ENCODE assay signal across 8 mouse cellular contexts in genomic region chr11:50589060-50589459, GRCm38 (mm10). TPM values are rescaled to one million over a fixed set of nuclear protein-coding genes. Genes with fewer than 3 reads are reported as not detected.
DNase-seq lines count a peak whose midpoint lies in the region; ATAC-seq and TF ChIP-seq lines count a peak whose summit lies in the region.
"Had no signal": no experiment of that assay in that cellular context is flagged by ENCODE, and none has a peak within 500 bp of the region (broad histone marks: within the 10 kb centered on the region; RNA-seq: fewer than 3 reads in every experiment).

No protein-coding gene starts in this region.

- no peak for TF ChIP-seq POLR2A in kidney, adult 2 months (IDR thresholded peaks at IDR 0.05; ENCODE audit: low read depth, low read length)
- TF ChIP-seq POLR2A in ES-Bruce4 (IDR thresholded peaks at IDR 0.05; ENCODE audit: insufficient read depth, low read length), result no peak

- DNase-seq in kidney, adult 2 months, result peak; percentile 31
- DNase-seq in B cell, adult 2 months, result peak; percentile 65 to 70
- peak; percentile 64 for DNase-seq in embryo, embryonic 10 days (ENCODE audit: low spot score)
- peak; percentile 71 for DNase-seq in lung, postnatal 10 days
- peak; percentile 51 for DNase-seq in thymus, postnatal 0 days (ENCODE audit: low spot score)

- no peaks in the 10 kb centered on the region for H3K4me1 ChIP-seq in kidney, adult 2 months (ENCODE audit: control insufficient read depth, insufficient read depth, low read length)
- H3K4me1 ChIP-seq in kidney, embryonic 14.5 days (ENCODE audit: control insufficient read depth, insufficient read depth, low read length), result no peaks in the 10 kb centered on the region
- H3K4me1 ChIP-seq in ES-Bruce4 (ENCODE audit: control insufficient read depth, insufficient read depth, low read length), result no peaks in the 10 kb centered on the region

- TF ChIP-seq EP300 in ES-Bruce4 (IDR thresholded peaks at IDR 0.05; ENCODE audit: insufficient read depth, low read depth, low read length), result no peak

- no peak overlapping the region for H3K4me3 ChIP-seq in kidney, adult 2 months (ENCODE audit: insufficient read depth, low read depth, low read length)
- no peak overlapping the region for H3K4me3 ChIP-seq in kidney, embryonic 14.5 days (ENCODE audit: low read length)
- no peak overlapping the region for H3K4me3 ChIP-seq in ES-Bruce4 (ENCODE audit: low read depth, low read length)
- H3K4me3 ChIP-seq: embryonic facial prominence, embryonic 15.5 days had no signal

- no peak overlapping the region for H3K4me2 ChIP-seq in kidney, embryonic 14.5 days (replicated peaks; ENCODE audit: low read depth, low read length)
- H3K4me2 ChIP-seq: embryonic facial prominence, embryonic 15.5 days had no signal

- no peaks in the 10 kb centered on the region for H3K9me3 ChIP-seq in kidney, embryonic 14.5 days (ENCODE audit: control insufficient read depth, low read length)
- H3K9me3 ChIP-seq in ES-Bruce4 (replicated peaks; ENCODE audit: control insufficient read depth, insufficient read depth, low read length, poor library complexity, severe bottlenecking), result no peaks in the 10 kb centered on the region
- H3K9me3 ChIP-seq: embryonic facial prominence, embryonic 15.5 days had no signal

- 42% methylated on average over 11 of the region's 11 CpGs for WGBS in kidney, adult 2 months
- 41% methylated on average over 11 of the region's 11 CpGs for WGBS in kidney, embryonic 14.5 days

- H3K27me3 ChIP-seq in kidney, adult 2 months (replicated peaks; ENCODE audit: control insufficient read depth, insufficient read depth, low read length), result no peaks in the 10 kb centered on the region
- no peaks in the 10 kb centered on the region for H3K27me3 ChIP-seq in kidney, embryonic 14.5 days (ENCODE audit: control insufficient read depth, insufficient read depth, low read length)
- no peaks in the 10 kb centered on the region; the same call in 1 of the 2 replicates for H3K27me3 ChIP-seq in ES-Bruce4 (ENCODE audit: control insufficient read depth, insufficient read depth, low read length, poor library complexity, severe bottlenecking)
- H3K27me3 ChIP-seq: embryonic facial prominence, embryonic 15.5 days had no signal

- peak; percentile 64 for TF ChIP-seq CTCF in kidney, adult 2 months (conservative IDR thresholded peaks at IDR 0.05; ENCODE audit: insufficient read depth, insufficient read length, low read depth, low read length)
- TF ChIP-seq CTCF in ES-Bruce4 (IDR thresholded peaks at IDR 0.05; ENCODE audit: low read depth, low read length), result peak; percentile 68

- ATAC-seq in kidney, embryonic 14.5 days (ENCODE audit: low FRiP score, low TSS enrichment), result no peak

- H3K9ac ChIP-seq in kidney, embryonic 14.5 days (ENCODE audit: low read depth, low read length), result no peak overlapping the region
- H3K9ac ChIP-seq in ES-Bruce4 (ENCODE audit: low read depth, poor library complexity, severe bottlenecking), result no peak overlapping the region
- H3K9ac ChIP-seq: embryonic facial prominence, embryonic 15.5 days had no signal

- no peak overlapping the region for H3K27ac ChIP-seq in kidney, adult 2 months (ENCODE audit: insufficient read depth, low read depth, low read length)
- H3K27ac ChIP-seq in kidney, embryonic 14.5 days (ENCODE audit: low read depth, low read length), result no peak overlapping the region
- no peak overlapping the region for H3K27ac ChIP-seq in ES-Bruce4 (ENCODE audit: insufficient read depth, low read length)
- H3K27ac ChIP-seq: embryonic facial prominence, embryonic 15.5 days had no signal

- H3K36me3 ChIP-seq in kidney, adult 2 months (ENCODE audit: control insufficient read depth, insufficient read depth, low read length), result no peaks in the 10 kb centered on the region
- H3K36me3 ChIP-seq in kidney, embryonic 14.5 days (ENCODE audit: control insufficient read depth, insufficient read depth, low read length), result no peaks in the 10 kb centered on the region
- H3K36me3 ChIP-seq in ES-Bruce4 (ENCODE audit: control insufficient read depth, insufficient read depth, low read length, poor library complexity, severe bottlenecking), result no peaks in the 10 kb centered on the region
- H3K36me3 ChIP-seq: embryonic facial prominence, embryonic 15.5 days had no signal

RNA-seq across cellular contexts. Expression of gene Adamts2, which starts 12.8 kb away (rescaled TPM):
- polyA plus RNA-seq in kidney, adult 2 months (2012; rRNA removed), result 4.5 and 7.0 TPM in 2 replicates
- 2.4 and 2.8 TPM in 2 replicates for polyA plus RNA-seq in kidney, embryonic 14.5 days (2014; fragmentation: Nextera tagmentation; extraction: Ambion mirVana)
- 0.64 and 0.73 TPM in 2 replicates for polyA plus RNA-seq in ES-Bruce4 (2011; ENCODE audit: insufficient read depth, insufficient read length, low read depth, missing spikeins)
- polyA plus RNA-seq in thymus, postnatal 0 days (2015; fragmentation: Nextera tagmentation; extraction: Ambion mirVana), result 3.2 and 3.3 TPM in 2 replicates
